Mouse (Mus musculus) testis, postnatal 14 days (tissue): ENCODE data around the gene C1ra.
"Not testable (repeated sequence)": the region's sequence is repeated elsewhere in the genome, so short reads cannot be mapped to it uniquely, and the experiment has no call there.

ENCODE experiments used
- DNase-seq: peaks from one replicate; pipeline ENCODE4 v3.0.0; 2021; ENCODE audit warnings: low spot score

Gene C1ra

GRCm38 (mm10) chr6:124485414-124486144 lies 26.6 kb upstream of the C1ra start:
- no peak for DNase-seq

- no peak for DNase-seq
These were observed 24.7 kb upstream of the C1ra start for GRCm38 (mm10) chr6:124487509-124487908.

- no peak for DNase-seq
These were observed 23.3 kb upstream of the C1ra start for GRCm38 (mm10) chr6:124488952-124489351.

GRCm38 (mm10) chr6:124491427-124491826 lies 20.8 kb upstream of the C1ra start:
- no peak for DNase-seq

- DNase-seq, result peak; percentile 77
These were observed 19.2 kb upstream of the C1ra start, which contains the start of gene C1rl for GRCm38 (mm10) chr6:124492842-124493561. TSS of gene C1rl (plus strand) at chr6:124493113.

- DNase-seq, result no peak
These were observed 18.3 kb upstream of the C1ra start for GRCm38 (mm10) chr6:124493886-124494285.

- DNase-seq, result no peak
These were observed 16.2 kb upstream of the C1ra start for GRCm38 (mm10) chr6:124496054-124496453.

- no peak for DNase-seq
These were observed 12.2 kb upstream of the C1ra start for GRCm38 (mm10) chr6:124499914-124500566.

GRCm38 (mm10) chr6:124501473-124501872 lies 10.7 kb upstream of the C1ra start:
- DNase-seq, result no peak

- DNase-seq, result no peak
These were observed 10.2 kb upstream of the C1ra start for GRCm38 (mm10) chr6:124502021-124502420.

- DNase-seq, result no peak
These were observed 7.2 kb upstream of the C1ra start for GRCm38 (mm10) chr6:124505028-124505427.

- no peak for DNase-seq
These were observed 5.2 kb upstream of the C1ra start for GRCm38 (mm10) chr6:124506991-124507390.

- DNase-seq, result no peak
These were observed 3.9 kb upstream of the C1ra start for GRCm38 (mm10) chr6:124508292-124508691.

GRCm38 (mm10) chr6:124509192-124509591 lies 3.0 kb upstream of the C1ra start:
- DNase-seq, result not testable (repeated sequence)

GRCm38 (mm10) chr6:124511936-124512335 lies 269 bp upstream of the C1ra start:
- DNase-seq, result no peak

GRCm38 (mm10) chr6:124517733-124518132 lies 5.5 kb downstream of the C1ra start:
- DNase-seq, result not testable (repeated sequence)

GRCm38 (mm10) chr6:124522082-124522481 lies 9.9 kb downstream of the C1ra start:
- DNase-seq, result not testable (repeated sequence)

- DNase-seq, result no peak
These were observed 15.7 kb downstream of the C1ra start for GRCm38 (mm10) chr6:124527881-124528280.

- no peak for DNase-seq
These were observed 18.9 kb downstream of the C1ra start for GRCm38 (mm10) chr6:124531077-124531476.

- not testable (repeated sequence) for DNase-seq
These were observed 24.1 kb downstream of the C1ra start for GRCm38 (mm10) chr6:124536125-124536829.

- not testable (repeated sequence) for DNase-seq
These were observed 29.0 kb downstream of the C1ra start for GRCm38 (mm10) chr6:124541176-124541575.

GRCm38 (mm10) chr6:124542284-124542683 lies 30.1 kb downstream of the C1ra start, which contains the start of gene C1s1:
TSS of gene C1s1 (minus strand) at chr6:124542359.
- DNase-seq, result not testable (repeated sequence)
